Mouse (Mus musculus) forebrain, embryonic 12.5 days (tissue): ENCODE measurements around the gene Taf6l. TPM values are rescaled to one million over a fixed set of nuclear protein-coding genes. Genes with fewer than 3 reads are reported as not detected.

Source experiments
- ATAC-seq: fragments of 200-750 bp; cut with Nextera tagmentation; 2 replicates; pipeline ENCODE4 v1.8.0; 2017; ENCODE audit warnings: moderate TSS enrichment; ENCODE audit not compliant: low FRiP score
- H3K27ac ChIP-seq: fragments of 300-500 bp; sonication (generic); 2 replicates; pipeline ENCODE4 v1.5.1; 2016; ENCODE audit warnings: mild to moderate bottlenecking
- H3K27me3 ChIP-seq: fragments of 300-500 bp; sonication (generic); 2 replicates; pipeline ENCODE4 v1.6.1; 2016; ENCODE audit warnings: mild to moderate bottlenecking
- H3K36me3 ChIP-seq: fragments of 300-500 bp; sonication (generic); replicated peaks from 2 replicates; pipeline ENCODE4 v1.6.1; 2016; ENCODE audit warnings: mild to moderate bottlenecking
- H3K4me1 ChIP-seq: fragments of 300-500 bp; sonication (generic); 2 replicates; pipeline ENCODE4 v1.6.1; 2016
- H3K4me2 ChIP-seq: fragments of 300-500 bp; sonication (generic); 2 replicates; pipeline ENCODE4 v1.6.1; 2016; ENCODE audit warnings: mild to moderate bottlenecking, moderate library complexity
- H3K4me3 ChIP-seq: fragments of 300-500 bp; sonication (generic); replicated peaks from 2 replicates; pipeline ENCODE4 v1.5.1; 2016; ENCODE audit warnings: mild to moderate bottlenecking
- H3K9ac ChIP-seq: fragments of 300-500 bp; sonication (generic); 2 replicates; pipeline ENCODE4 v1.6.1; 2016; ENCODE audit warnings: mild to moderate bottlenecking
- H3K9me3 ChIP-seq: fragments of 300-500 bp; sonication (generic); 2 replicates; pipeline ENCODE4 v1.6.1; 2016
- WGBS: fragments of 180-500 bp; shearing (Covaris S2); methylation state at CpG from one replicate; pipeline ENCODE4 v1.1.7; 2016; 5-methylcytosine and 5-hydroxymethylcytosine counted together
- polyA plus RNA-seq: library from polyadenylated mRNA; unstranded; fragments of >200 nt; fragmentation: Nextera tagmentation; extraction: Ambion mirVana; gene quantifications from 2 replicates; pipeline ENCODE4 v1.2.1, GENCODE M21; 2016

Gene Taf6l
- polyA plus RNA-seq = 35.9 and 41.5 TPM in 2 replicates

DNA sequence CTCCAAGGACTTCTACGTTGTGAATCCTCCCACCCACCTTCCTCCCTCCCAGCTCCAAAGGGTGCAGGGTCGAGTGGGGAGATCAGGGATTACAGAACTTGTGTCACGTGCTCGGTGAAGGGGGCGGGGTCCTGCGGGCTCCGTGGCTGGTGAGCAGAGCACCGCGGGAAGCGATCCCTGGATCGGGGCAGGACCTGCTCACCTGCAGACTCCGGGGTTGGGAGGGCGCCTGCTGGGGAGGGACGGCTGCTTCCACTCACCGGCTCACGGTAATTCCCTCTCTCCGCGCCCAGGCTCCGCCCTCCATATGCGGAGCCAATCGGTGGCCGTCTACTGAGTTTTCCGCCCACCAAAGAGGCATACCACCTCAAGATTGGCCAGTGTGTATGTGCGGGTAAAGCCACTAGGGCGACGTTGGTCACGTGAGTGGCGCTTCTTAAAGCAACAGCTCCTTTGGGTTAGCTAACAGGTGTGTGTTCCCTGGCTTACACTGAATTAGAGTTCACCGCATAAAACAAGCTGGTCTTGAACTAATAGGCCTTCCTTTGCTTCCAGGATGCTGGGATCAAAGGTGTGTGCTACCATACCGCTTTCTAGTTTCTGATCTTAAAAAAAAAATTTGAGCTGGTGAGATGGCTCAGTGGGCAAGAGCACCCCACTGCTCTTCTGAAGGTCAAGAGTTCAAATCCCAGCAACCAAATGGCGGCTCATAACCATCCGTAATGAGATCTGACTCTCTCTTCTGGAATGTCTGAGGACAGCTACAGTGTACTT, at the start of gene Taf6l:
TSS of gene Taf6l (minus strand) at position 410 of the 774 bp plus-strand sequence.
- Histone ChIP-seq H3K27me3 (no peaks in the 10 kb centered on the region), H3K36me3 (peaks cover 32% of the 10 kb centered on the region), H3K9ac (peak within 1 kb of the TSS; percentile 77), H3K4me2 (peak within 1 kb of the TSS; percentile 72), H3K9me3 (no peaks in the 10 kb centered on the region), H3K27ac (peak within 1 kb of the TSS; percentile 76), H3K4me1 (peaks cover 22% of the 10 kb centered on the region), H3K4me3 (peak within 1 kb of the TSS; percentile 78)
- WGBS = 1% methylated on average over 32 of the region's 32 CpGs
- peak; percentile 100 for ATAC-seq

DNA sequence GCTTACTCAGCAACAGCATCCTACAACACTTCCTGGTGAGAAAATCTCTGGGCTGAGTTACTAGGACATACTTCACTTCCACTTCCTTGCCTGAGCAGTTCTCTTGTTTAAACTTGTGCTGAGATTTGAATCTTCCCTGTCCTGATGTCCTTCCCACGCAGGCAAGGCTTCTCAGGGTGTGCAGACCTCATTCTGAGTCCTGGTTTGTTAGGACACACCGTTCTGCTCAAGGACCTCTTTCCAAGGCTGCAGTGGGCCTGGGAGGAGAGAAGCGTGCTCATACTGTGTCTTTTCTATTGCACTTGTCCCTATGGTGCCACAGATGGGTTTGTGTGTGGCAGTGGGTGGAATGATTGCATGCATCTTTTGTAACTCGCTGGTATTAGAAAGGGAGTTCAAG, 46.8 kb upstream of the Taf6l start:
- WGBS = 89% methylated on average over 4 of the region's 4 CpGs
- no peak for ATAC-seq
- Histone ChIP-seq H3K4me3 (no peak overlapping the region), H3K4me2 (no peak overlapping the region), H3K36me3 (peaks cover 77% of the 10 kb centered on the region), H3K27me3 (no peaks in the 10 kb centered on the region), H3K4me1 (peaks cover 4% of the 10 kb centered on the region), H3K9me3 (no peaks in the 10 kb centered on the region), H3K9ac (no peak overlapping the region), H3K27ac (no peak overlapping the region)

DNA sequence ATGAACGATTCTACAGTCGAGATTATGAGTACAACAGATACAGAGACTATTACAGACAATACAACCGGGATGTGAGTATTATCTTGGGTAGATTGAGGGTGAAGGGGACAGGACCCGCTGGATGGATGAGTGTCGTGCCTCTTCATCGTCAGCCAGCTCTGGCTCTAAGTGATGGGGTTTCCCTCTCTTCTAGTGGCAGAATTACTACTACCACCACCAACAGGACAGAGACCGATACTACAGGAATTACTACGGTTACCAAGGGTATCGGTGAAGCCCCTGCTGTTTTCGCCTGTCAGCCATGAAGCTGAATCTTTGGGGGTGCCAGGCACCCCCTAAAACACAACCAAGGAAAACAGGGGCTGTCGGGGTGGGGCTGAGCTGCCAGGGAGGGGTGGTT, 45.0 kb upstream of the Taf6l start:
- Histone ChIP-seq H3K4me1 (no peaks in the 10 kb centered on the region), H3K9ac (no peak overlapping the region), H3K36me3 (peaks cover 93% of the 10 kb centered on the region), H3K4me2 (no peak overlapping the region), H3K27me3 (no peaks in the 10 kb centered on the region), H3K27ac (no peak overlapping the region), H3K9me3 (no peaks in the 10 kb centered on the region), H3K4me3 (no peak overlapping the region)
- WGBS = 84% methylated on average over 11 of the region's 11 CpGs
- ATAC-seq = no peak

DNA sequence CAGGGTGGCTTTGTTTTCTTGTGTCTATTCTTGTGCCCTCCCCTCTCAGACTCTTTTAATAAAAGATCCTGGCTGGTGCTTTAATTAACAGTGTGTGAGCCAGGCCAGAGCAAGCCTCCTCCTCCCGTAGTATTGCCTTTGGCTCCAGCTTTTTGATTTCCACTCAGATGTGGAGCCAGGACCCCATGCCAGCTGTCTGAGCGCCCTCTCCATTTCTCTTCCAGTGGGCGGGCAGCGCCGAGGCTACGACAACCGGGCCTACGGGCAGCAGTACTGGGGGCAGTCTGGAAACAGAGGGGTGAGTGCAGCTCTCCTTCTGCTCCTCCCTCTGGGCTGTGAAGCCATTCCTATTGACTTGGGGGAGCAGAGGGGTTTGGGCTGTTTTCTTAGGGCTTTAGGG, 44.4 kb upstream of the Taf6l start:
- Histone ChIP-seq H3K4me2 (no peak overlapping the region), H3K4me1 (no peaks in the 10 kb centered on the region), H3K27me3 (no peaks in the 10 kb centered on the region), H3K4me3 (no peak overlapping the region), H3K36me3 (peaks cover 94% of the 10 kb centered on the region), H3K9ac (no peak overlapping the region), H3K9me3 (no peaks in the 10 kb centered on the region), H3K27ac (no peak overlapping the region)
- ATAC-seq = no peak
- WGBS = 91% methylated on average over 8 of the region's 8 CpGs

DNA sequence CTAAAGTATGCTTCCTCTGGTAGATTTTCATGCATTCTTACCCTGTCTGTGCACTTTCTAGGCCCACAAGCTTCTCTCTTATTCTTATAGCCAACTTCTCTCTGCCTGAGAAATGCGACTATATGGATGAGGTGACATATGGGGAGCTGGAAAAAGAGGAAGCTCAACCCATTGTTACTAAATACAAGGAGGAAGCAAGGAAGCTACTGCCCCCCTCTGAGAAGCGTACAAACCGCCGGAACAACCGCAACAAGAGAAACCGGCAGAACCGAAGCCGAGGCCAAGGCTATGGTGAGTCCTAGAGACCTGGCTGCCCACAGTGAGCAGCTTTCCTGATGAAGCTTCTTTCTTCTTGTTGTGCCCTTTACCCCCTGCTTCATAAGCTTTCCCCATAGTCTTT, 43.4 kb upstream of the Taf6l start, which contains the start of gene AC129217.1:
TSS of gene AC129217.1 (plus strand) at position 114 of the 400 bp plus-strand sequence.
- Histone ChIP-seq H3K9me3 (no peaks in the 10 kb centered on the region), H3K36me3 (peaks cover 99% of the 10 kb centered on the region), H3K9ac (no peak within 1 kb of the TSS), H3K27me3 (no peaks in the 10 kb centered on the region), H3K4me2 (no peak within 1 kb of the TSS), H3K4me3 (no peak within 1 kb of the TSS), H3K27ac (no peak within 1 kb of the TSS), H3K4me1 (no peaks in the 10 kb centered on the region)
- ATAC-seq = no peak
- 93% methylated on average over 8 of the region's 8 CpGs for WGBS

DNA sequence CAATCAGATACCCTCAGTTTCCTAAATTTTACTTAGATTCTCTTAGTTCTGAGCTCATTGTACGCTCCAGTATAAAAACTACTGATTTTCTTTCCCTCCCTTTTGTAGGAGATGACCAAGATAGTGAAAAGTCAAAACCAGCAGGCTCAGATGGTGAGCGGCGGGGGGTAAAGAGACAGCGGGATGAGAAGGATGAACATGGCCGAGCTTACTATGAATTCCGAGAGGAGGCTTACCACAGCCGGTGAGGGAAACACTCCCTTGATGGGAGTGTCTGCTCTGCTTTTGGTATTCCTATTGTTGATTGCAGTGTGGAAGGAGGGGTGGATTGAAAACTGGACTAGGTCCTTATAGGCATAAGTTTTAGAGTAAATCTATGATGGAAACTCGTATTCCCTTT, 36.5 kb upstream of the Taf6l start:
- H3K36me3 ChIP-seq = peaks cover 51% of the 10 kb centered on the region
- H3K4me2 ChIP-seq = peak overlapping the region; percentile 98
- no peak for ATAC-seq
- peak overlapping the region; percentile 98; the same call in 1 of the 2 replicates for H3K9ac ChIP-seq
- H3K27ac ChIP-seq = no peak overlapping the region
- no peaks in the 10 kb centered on the region for H3K27me3 ChIP-seq
- peaks cover 31% of the 10 kb centered on the region for H3K4me1 ChIP-seq
- H3K4me3 ChIP-seq = peak overlapping the region; percentile 99
- H3K9me3 ChIP-seq = no peaks in the 10 kb centered on the region
- 73% methylated on average over 8 of the region's 8 CpGs for WGBS

DNA sequence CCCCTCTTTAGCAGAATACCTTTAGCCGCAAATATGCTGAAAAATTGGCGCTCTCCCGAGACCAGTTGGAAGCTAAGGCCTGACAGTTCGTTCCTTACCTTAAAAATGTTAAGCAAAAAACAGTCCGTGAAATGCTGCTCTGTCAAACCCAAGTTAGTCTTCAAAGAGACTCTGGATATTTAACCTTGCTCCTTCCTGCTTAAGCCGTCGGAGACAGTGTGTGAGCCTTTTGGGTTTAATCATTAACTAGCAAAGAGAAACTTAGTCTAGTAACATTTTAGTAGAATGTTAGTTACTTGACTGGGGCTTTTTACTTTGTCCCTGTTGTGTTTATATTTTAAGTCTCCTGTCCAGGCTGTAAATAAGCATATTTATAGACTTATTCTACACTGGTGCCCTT, 34.9 kb upstream of the Taf6l start:
- Histone ChIP-seq H3K27me3 (no peaks in the 10 kb centered on the region), H3K4me1 (peaks cover 46% of the 10 kb centered on the region), H3K9ac (peak overlapping the region; percentile 98), H3K4me3 (peak overlapping the region; percentile 99), H3K36me3 (peaks cover 41% of the 10 kb centered on the region), H3K27ac (peak overlapping the region; percentile 100; the same call in 1 of the 2 replicates), H3K9me3 (no peaks in the 10 kb centered on the region), H3K4me2 (peak overlapping the region; percentile 98)
- WGBS = 3% methylated on average over 7 of the region's 7 CpGs
- ATAC-seq = no peak

DNA sequence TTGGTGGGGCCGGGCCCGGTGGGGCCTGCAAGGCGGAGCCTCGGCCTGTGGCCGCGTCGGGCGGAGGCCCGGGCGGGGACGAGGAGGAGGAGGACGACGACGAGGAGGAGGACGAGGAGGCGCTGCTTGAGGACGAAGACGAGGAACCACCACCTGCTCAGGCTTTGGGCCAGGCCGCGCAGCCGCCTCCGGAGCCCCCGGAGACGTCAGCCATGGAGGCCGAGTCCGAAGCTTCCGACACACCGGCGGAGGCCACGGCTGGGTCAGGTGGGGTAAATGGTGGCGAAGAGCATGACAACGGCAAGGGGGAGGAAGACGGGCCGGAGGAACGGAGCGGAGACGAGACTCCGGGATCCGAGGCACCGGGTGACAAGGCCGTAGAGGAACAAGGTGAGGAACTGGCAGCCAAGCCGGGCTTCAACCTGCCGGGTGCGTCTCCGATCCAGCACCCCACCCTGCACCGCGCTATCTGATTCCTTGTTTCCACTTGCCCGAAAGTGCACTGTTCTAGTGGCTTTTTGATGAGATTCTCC, 34.3 kb upstream of the Taf6l start:
- H3K27ac ChIP-seq = peak overlapping the region; percentile 100
- H3K36me3 ChIP-seq = peaks cover 40% of the 10 kb centered on the region
- under 1% methylated on average over 48 of the region's 48 CpGs for whole genome bisulfite sequencing
- no peaks in the 10 kb centered on the region for H3K27me3 ChIP-seq
- H3K4me2 ChIP-seq = peak overlapping the region; percentile 98
- H3K4me3 ChIP-seq = peak overlapping the region; percentile 99
- peak; percentile 22; the same call in 1 of the 2 replicates for ATAC-seq
- peak overlapping the region; percentile 98 for H3K9ac ChIP-seq
- peaks cover 52% of the 10 kb centered on the region for H3K4me1 ChIP-seq
- no peaks in the 10 kb centered on the region for H3K9me3 ChIP-seq

DNA sequence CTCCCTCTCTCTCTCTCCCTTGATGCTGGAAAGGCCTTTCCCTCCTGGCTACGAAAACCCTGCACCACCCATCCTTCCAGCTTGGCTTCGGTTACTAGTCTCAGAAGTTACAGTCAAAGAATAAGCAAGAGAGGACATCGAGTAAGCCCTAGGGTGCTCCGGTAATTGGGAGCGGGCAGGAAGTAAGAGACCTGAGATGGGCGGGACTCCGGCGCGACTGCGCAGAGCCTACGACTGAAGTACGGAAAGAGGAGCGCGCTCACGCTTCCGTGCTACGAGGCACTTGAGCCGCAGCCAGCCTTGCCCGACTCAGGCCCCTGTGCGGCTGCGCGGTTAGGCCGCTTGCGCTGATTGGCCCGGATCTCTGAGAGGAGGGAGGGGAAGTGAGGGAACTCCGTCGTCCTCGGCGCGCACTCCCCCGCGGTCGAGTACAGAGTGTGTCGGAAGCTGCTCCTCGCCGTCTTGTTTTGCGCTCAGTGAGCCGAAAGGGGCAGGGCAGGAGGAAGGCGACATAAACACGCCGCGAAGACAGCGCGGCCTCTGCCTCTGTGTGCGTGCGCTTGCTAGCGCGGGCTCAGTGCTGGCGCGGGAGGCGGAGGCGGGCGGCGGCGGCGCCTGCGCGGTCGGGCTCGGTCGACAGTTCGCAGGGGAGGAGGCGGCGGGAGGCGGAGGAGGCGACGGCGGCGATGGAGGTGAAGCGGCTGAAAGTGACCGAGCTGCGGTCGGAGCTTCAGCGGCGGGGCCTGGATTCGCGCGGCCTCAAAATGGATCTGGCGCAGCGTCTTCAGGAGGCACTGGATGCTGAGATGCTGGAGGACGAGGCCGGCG, 33.6 kb upstream of the Taf6l start, which contains the start of gene Hnrnpul2:
TSS of gene Hnrnpul2 (plus strand) at position 415 of the 828 bp plus-strand sequence.
- H3K36me3 ChIP-seq = peaks cover 39% of the 10 kb centered on the region
- no peaks in the 10 kb centered on the region for H3K27me3 ChIP-seq
- peak within 1 kb of the TSS; percentile 100 for H3K27ac ChIP-seq
- ATAC-seq = peak; percentile 96
- no peaks in the 10 kb centered on the region for H3K9me3 ChIP-seq
- under 1% methylated on average over 73 of the region's 83 CpGs for WGBS
- peaks cover 55% of the 10 kb centered on the region for H3K4me1 ChIP-seq
- H3K4me2 ChIP-seq = peak within 1 kb of the TSS; percentile 98
- peak within 1 kb of the TSS; percentile 99 for H3K4me3 ChIP-seq
- peak within 1 kb of the TSS; percentile 98 for H3K9ac ChIP-seq

DNA sequence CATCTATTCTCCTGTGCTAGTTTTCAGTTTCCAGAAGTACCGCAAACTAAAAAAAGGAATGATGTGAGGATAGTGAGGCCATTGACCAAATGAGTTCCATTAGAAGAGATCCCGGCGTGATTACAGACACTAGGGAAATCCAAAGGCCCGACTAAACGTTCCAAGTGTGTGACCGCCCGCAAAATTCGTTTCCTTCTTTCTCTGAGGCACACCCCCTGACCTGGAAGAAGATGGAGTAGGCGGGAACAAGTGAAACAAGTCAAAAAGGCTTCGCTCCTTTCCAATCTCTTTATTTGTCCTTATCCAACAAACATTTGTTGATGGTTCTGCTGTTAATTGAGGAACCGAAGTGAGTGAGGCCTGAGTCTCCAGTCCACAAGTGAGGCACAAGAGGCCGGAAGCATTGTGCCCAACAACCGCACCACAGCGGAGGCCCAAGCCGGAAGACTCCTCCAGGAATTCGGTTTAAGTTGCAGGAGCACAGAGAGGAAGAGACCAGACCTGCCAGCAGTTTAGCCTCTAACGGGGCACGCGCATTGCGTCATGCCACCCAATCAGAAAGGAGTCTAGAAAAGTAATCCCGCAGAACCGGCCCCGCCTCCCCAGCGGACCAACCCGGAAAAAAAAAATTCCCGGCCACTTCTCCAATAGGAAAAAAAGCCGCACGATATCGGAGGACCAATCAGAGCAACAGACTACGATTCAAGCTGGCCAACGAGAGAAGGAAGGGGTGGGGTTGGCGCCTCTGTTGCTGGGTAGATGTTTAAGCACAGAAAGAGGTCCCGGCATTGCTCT, 32.8 kb upstream of the Taf6l start, which contains the start of gene Ttc9c:
TSS of gene Ttc9c (minus strand) at position 533 of the 795 bp plus-strand sequence.
- Histone ChIP-seq H3K36me3 (peaks cover 38% of the 10 kb centered on the region), H3K9me3 (no peaks in the 10 kb centered on the region), H3K27ac (peak within 1 kb of the TSS; percentile 100), H3K4me1 (peaks cover 55% of the 10 kb centered on the region), H3K4me3 (peak within 1 kb of the TSS; percentile 99), H3K27me3 (no peaks in the 10 kb centered on the region), H3K4me2 (peak within 1 kb of the TSS; percentile 98), H3K9ac (peak within 1 kb of the TSS; percentile 98)
- ATAC-seq = peak; percentile 94
- WGBS = under 1% methylated on average over 33 of the region's 33 CpGs

DNA sequence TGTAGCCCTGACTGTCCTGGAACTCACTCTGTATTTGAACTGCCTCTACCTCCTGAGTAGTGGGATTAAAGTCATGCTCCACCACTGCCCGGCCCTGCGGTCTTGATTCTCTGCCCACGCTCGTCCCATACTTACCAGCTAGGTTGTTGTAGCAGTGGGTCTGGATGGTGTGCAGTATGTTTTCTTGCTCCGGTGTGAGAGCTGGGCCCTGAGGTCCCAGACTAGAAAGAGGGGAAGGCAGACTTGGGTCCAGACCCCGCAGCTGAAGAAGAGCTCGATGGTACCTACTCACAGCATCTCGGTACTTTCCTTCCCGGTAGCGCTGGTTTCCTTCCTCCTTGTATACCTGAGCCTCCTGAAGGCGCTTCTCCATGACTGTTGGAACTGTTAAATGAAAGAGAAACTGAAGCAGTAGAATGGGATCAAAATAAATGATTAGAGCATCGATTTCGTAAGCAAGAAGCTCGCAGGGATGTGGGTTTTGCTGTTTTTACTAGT, 32.1 kb upstream of the Taf6l start:
- no peak for ATAC-seq
- Histone ChIP-seq H3K4me1 (peaks cover 53% of the 10 kb centered on the region), H3K9ac (peak overlapping the region; percentile 87), H3K9me3 (no peaks in the 10 kb centered on the region), H3K4me3 (peak overlapping the region; percentile 99), H3K27me3 (no peaks in the 10 kb centered on the region), H3K36me3 (peaks cover 37% of the 10 kb centered on the region), H3K27ac (peak overlapping the region; percentile 100), H3K4me2 (peak overlapping the region; percentile 98)
- WGBS = 29% methylated on average over 14 of the region's 14 CpGs
